Mouse (Mus musculus) fibroblast of lung, adult 2 months (primary cell): ENCODE measurements around the gene Glg1.
"Not testable (repeated sequence)": the region's sequence is repeated elsewhere in the genome, so short reads cannot be mapped to it uniquely, and the experiment has no call there.

ENCODE experiments used
- DNase-seq: peaks from one replicate; pipeline ENCODE4 v3.0.0-alpha.2; 2011; ENCODE audit warnings: low read depth

The Glg1 gene

GRCm38 (mm10) chr8:111250111-111250510 lies 8.9 kb downstream of the Glg1 start:
- DNase-seq = no peak

GRCm38 (mm10) chr8:111248136-111248535 lies 10.9 kb downstream of the Glg1 start:
- DNase-seq = no peak

GRCm38 (mm10) chr8:111246864-111247263 lies 12.2 kb downstream of the Glg1 start:
- DNase-seq = not testable (repeated sequence)

GRCm38 (mm10) chr8:111246287-111246830 lies 12.7 kb downstream of the Glg1 start:
- DNase-seq = no peak

GRCm38 (mm10) chr8:111237301-111237700 lies 21.7 kb downstream of the Glg1 start:
- DNase-seq = no peak

- no peak for DNase-seq
Measured at GRCm38 (mm10) chr8:111233730-111234129, 25.3 kb downstream of the Glg1 start.

DNA sequence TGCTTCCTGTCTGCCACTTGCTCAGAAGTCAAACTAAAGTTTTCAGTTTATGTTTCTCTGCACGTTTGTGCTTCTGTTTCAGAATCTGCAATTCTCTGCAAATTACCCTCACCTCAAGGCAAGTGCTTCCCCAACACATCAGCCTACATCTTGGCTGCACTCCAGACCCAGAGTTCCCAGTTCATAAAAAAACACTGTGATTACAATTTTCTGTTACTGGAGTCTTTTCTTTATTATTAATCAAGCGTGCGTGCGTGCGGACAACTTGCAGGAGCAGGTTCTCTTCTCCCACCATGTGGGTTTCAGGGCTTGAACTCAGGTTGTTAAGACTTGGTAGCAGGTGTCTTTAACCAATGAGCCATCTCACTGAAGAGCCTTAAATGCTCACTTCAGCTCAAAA lies 34.9 kb downstream of the Glg1 start:
- no peak for DNase-seq

GRCm38 (mm10) chr8:111218107-111218506 lies 40.9 kb downstream of the Glg1 start:
- DNase-seq = no peak

- no peak for DNase-seq
Measured at GRCm38 (mm10) chr8:111213406-111213805, 45.6 kb downstream of the Glg1 start.

GRCm38 (mm10) chr8:111211180-111211579 lies 47.8 kb downstream of the Glg1 start:
- DNase-seq = no peak

DNA sequence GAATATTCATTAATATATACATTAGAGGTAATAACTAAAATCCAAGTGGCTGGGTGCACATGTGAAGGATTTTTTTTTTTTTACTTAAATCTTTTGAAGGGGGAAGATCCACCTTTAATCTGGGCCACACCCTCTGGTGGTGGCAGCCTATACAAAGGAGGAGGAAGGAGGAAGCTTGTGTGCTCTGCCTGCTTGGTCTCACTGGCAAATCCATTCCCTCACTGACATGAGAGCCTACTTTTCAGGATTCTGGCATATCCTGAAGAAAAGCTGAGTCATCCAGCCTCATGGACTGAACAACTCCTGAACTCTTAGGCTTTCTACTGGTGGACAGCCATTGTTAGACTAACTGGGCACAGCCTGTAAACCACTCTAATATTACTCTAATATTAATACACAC lies 49.1 kb downstream of the Glg1 start:
- peak; percentile 32 for DNase-seq

- DNase-seq = no peak
Measured at GRCm38 (mm10) chr8:111206321-111206720, 52.7 kb downstream of the Glg1 start.

GRCm38 (mm10) chr8:111205033-111205432 lies 54.0 kb downstream of the Glg1 start:
- no peak for DNase-seq

GRCm38 (mm10) chr8:111203341-111203740 lies 55.7 kb downstream of the Glg1 start:
- no peak for DNase-seq

GRCm38 (mm10) chr8:111197966-111198365 lies 61.0 kb downstream of the Glg1 start:
- no peak for DNase-seq

GRCm38 (mm10) chr8:111196181-111196580 lies 62.8 kb downstream of the Glg1 start:
- DNase-seq = no peak

DNA sequence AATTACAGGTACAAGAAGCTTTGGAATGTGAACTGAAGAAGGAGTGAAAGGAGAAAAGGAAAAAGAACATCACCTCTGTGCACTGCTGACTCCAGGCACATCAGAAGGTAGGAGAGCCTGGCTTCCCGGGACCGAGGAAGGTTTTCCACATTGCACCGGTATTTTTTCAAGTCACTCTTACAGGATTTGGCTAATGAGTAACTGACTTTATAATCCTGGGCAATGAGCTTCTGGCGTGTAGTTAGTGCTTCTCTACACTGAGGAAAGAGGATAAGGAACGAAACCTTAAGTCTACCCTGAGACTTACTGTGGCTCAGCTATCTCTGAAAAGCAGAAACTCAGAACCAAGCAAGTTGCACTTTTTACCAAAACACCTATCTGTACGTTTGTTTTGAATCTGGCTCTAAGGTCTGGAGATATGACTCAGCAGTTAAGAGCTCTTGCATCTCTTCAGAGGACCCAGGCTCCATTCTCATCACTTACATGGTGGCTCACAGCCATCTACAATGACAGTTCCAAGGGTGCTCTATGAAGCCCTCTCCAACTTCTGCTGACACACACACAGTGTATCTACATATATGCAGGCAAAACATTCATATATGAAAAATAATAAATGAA lies 70.3 kb downstream of the Glg1 start:
- no peak for DNase-seq

DNA sequence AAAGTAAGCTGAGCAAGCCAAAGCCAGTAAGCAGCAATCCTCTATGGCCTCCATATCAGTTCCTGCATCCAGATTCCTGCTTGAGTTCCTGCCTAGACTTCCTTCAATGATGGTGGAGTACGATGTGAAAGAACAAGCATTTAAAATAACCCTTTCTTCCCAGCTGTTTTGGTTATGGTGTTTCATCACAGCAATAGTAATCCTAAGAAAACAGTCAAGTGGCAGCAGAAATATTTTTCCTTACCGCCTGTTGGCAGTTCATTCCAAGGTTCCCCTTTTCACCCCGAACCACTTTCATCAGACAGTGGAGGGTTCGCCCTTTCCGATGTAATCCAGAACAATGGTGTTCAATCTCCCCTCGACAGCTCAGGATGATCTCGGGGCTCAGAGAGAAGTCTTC lies 71.5 kb downstream of the Glg1 start:
- no peak for DNase-seq

- DNase-seq = peak; percentile 53
Measured at GRCm38 (mm10) chr8:111185472-111185947, 73.5 kb downstream of the Glg1 start.

DNA sequence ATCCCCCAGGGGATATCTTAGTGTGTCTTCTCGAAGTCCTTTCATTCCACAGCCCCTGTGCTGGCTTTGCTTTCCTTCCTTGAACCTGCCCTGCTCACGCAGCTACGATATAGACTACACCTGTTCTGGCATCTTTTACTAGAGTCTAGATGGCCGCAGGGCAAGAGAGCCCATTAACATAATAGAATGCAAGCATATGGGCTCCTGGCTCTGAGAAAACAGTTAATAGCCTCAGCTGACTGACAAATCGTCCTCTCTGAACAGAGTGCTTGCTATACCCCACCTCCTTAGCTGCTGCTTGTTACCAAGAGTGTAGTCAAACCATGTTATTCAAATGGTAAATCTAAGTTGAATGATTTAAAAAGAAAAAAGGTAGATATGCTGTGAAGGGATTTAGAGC lies 87.4 kb downstream of the Glg1 start:
- no peak for DNase-seq

- peak; percentile 14 for DNase-seq
Measured at GRCm38 (mm10) chr8:111157617-111158016, 101.4 kb downstream of the Glg1 start.

GRCm38 (mm10) chr8:111155721-111156436 lies 103.1 kb downstream of the Glg1 start:
- DNase-seq = no peak

- peak; percentile 71 for DNase-seq
Measured at GRCm38 (mm10) chr8:111145460-111146012, 113.5 kb downstream of the Glg1 start.
